Mouse (Mus musculus): ENCODE measurements around the gene Slc9a2. TPM values are rescaled to one million over a fixed set of nuclear protein-coding genes. Genes with fewer than 3 reads are reported as not detected.
"Not testable (repeated sequence)": the region's sequence is repeated elsewhere in the genome, so short reads cannot be mapped to it uniquely, and the experiment has no call there.

Slc9a2 gene
- total RNA-seq, 2 experiments from 2014 or later: not detected

DNA sequence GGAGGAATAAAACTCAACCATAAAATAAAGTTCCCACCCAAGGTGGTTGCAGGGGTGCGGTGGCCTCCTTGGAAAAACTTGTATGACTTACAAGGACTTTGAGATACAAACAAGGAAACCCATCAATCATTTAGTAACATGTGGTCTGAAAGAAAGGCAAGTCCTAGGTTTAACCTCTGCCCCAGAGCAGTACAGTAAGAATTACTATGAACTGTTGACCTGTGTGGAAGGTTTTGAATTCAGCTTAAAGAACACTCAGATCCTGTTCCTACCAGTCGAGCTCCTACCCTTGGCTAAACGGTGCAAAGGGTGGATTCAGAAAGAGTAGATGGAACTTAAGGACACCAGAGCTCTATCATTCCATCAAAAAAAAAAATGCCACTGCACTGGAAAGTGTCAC lies 16.1 kb downstream of the Slc9a2 start:
- ATAC-seq (replicated peaks; ENCODE audit: poor library complexity, severe bottlenecking): no peak

DNA sequence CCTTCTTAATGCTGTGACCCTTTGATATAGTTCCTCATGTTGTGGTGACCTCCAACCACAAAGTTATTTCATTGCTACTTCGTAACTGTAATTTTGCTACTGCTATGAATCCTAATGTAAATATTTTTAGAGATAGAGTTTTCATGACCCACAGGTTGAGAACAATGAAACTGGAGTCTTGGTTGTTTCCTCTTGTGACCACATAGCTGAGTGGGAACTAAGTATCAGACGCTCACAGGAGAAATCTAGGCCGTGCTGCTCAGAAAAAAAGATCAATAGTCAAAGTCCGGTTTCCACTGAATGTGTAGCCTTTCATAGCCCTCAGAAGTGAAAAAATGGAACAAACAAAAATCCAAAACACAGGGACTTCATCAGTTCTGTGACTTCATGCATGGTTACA lies 24.7 kb downstream of the Slc9a2 start:
- ATAC-seq (replicated peaks; ENCODE audit: poor library complexity, severe bottlenecking): peak; percentile 74

DNA sequence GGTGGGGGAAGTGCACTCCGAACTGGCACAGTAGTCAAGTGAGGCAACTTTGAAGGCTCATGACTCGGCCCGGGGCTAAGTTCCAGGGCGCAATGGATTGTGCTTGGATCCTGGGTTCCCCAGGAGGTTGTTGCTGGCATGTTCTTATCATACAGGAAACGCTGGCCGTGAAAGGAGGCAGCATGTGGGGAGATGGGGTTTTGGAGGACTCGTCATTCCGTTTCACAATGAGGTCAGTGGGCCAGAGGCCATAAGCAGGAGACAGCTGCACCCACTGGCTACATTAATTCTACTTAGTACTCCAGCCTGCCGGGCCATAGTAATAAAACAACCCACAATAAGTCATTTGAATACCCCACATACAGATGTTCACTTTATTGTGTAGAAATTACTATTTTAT lies 34.6 kb downstream of the Slc9a2 start:
- ATAC-seq (replicated peaks; ENCODE audit: poor library complexity, severe bottlenecking): peak; percentile 25; the same call in 1 of the 2 replicates

DNA sequence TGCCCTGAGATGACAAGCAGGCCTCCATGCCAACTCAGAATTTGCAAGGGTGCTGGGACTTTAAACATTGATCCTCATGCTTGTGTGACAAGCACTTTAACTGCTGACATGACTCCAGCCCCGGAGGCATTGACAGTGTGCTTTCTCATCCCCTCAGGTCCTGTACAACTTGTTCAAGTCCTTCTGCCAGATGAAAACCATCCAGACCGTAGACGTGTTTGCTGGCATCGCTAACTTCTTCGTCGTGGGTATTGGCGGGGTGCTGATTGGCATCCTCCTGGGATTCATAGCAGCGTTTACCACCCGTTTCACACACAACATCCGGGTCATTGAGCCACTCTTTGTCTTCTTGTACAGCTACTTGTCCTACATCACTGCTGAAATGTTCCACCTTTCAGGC lies 45.7 kb downstream of the Slc9a2 start:
- ATAC-seq (replicated peaks; ENCODE audit: poor library complexity, severe bottlenecking): no peak

DNA sequence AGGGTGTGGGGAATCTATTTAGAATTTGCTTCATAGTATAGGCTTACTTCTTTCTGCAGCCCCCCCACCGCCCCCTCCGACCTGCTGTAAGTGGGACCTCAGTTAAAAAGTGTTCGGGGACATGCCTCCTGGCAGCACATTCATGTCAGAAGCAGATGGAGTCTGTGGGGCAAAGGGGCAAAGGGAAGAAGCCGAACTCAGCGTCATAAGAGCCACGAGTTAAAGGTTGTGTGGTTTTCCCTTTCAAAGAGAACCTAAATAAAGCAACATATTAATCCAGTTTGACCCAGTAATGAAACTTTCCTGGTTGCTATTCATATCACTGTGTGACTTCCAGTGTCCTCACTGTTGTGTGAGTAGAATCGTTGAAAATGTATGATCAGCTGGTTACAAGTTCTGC lies 47.0 kb downstream of the Slc9a2 start:
- no peak for ATAC-seq (replicated peaks; ENCODE audit: poor library complexity, severe bottlenecking)

DNA sequence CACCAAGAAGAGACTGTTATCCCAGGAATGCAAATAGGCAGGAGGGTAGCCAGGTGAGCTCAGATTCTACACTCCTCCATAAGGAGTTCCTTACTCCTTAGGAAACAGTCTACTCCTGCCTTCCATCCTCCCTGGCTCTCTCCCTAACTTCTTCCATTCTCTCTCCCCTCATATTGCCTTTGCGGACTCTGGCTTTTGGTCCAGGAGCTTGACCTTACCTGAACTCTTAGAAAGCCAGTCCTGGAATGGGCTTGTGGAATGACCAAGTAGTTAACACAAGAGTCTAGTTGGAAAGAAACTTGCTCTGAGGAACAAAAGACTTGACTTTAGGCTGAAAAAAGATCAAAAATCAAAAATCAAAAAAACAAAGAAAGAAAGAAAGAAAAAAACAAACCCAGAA lies 48.3 kb downstream of the Slc9a2 start:
- no peak for ATAC-seq (replicated peaks; ENCODE audit: poor library complexity, severe bottlenecking)

DNA sequence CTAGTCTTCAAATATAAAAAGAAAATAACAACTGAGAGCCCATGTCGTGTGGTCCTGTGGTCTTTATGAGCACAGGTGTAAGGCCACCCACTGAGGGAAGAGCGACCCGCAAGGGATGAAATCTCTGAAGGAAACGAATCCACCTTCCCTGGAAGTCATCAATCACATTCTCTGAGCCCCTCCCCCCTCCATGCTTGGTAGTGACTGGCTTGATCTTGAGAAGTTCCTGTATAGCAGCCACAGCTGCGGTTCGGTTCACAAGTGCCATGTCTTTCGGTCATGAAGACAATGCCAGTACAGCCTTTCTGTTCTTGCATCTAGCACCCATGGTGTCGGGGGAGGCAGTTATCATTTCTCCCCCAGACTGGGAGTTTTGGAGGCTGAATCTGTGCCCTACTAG lies 57.3 kb downstream of the Slc9a2 start:
- 0 out of 2 replicates have a peak, but pooled peaks have one; percentile 12 for ATAC-seq (replicated peaks; ENCODE audit: poor library complexity, severe bottlenecking)

DNA sequence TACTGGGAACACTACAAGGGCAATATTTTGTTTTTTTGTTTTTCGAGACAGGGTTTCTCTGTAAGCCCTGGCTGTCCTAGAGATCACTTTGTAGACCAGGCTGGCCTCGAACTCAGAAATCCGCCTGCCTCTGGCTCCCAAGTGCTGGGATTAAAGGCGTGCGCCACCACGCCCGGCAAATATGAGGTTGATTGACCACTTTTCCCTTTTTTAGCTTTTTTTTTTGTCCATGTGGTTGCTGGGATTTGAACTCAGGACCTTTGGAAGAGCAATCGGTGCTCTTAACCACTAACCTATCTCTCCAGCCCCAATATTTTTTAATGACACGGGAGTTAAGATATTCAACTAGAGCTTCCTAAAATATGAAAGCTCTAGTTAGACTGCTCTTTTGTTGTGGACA lies 57.9 kb downstream of the Slc9a2 start:
- ATAC-seq (replicated peaks; ENCODE audit: poor library complexity, severe bottlenecking): not testable (repeated sequence)

DNA sequence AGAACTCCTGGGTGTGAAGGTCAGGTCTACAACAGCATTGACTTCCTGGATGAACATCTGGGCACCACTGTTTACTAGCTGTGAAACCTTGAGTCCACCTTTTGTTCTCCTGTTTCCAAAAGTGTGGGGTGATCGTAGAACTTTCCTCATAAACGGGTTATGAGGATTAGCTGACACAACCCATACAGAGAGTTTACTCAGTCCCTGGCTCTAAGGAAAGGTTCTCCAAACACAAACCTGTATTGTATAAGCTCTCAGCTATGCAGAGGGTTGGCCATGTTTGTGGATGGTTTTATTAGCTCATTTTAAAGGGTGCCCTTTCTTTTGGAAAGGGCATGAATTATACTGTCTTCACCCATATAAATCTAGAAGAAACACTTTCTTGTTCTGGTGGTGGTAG lies 60.4 kb downstream of the Slc9a2 start:
- ATAC-seq (replicated peaks; ENCODE audit: poor library complexity, severe bottlenecking): no peak

DNA sequence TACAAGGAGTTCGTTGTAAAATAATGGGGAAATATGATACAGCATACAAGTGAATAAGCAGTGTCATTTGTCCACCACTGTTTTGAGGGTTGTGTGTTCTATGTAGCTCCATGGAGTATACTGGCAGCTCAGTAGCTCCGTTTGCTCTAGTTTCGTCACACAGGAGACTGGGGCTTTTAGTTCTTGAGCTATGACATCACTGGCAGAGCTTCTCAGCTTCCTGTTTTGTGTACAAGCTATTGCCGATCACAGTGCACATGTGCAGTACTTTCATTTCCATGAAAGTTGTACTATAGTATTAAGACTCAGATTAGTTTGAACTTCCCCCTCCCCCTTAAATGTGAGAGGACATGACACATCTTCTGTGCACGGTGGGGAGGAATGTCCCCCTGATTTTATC lies 65.7 kb downstream of the Slc9a2 start:
- peak; percentile 86 for ATAC-seq (replicated peaks; ENCODE audit: poor library complexity, severe bottlenecking)

DNA sequence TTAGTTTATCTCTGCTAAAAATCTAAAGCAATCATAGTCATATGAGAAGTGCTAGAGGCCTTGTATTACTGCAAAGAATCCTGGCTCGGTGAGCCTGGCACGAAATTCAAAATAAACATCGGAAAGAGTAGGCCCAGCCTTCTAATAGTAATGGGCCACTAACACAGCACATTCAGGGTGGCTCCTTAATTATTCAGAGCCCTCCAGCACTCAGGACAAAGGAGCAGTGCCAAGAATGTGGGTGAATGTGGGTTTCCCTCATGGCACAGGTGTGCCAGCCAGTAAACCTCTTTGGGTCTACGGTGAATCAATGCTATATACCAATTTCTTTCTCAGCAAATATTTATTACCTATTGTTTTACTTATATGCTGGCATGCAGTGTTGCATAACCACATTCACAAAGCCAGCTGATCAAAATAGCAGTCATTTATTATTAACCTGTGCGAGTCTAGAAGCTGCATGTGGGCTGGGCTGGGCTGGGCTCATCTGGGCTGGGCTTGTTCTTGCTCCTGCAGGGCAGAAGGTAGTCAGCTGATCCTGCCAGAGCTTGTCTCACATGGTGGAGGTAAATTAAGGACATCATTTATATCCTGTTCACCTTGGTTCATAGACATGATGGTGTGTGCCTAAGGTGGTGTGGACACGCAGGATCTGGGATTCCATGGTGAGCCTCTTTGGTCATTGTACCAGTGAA lies 79.5 kb downstream of the Slc9a2 start:
- ATAC-seq (replicated peaks; ENCODE audit: poor library complexity, severe bottlenecking): no peak

DNA sequence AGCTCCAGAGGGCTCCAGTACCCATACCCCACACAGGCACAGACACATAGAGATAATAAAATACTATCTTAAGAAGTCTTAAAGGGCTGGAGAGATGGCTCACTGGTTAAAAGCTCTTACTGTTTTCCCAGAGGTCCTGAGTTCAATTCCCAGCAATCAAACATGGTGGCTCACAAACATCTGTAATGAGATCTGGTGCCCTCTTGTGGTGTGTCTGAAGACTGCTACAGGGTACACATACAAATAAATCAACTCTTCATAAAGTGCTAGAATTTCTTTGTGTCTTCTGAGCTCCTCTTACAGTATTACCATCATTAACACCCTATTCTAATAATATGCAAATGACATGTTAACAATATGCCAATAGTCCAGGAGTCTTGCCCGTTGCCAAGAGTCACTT lies 83.7 kb downstream of the Slc9a2 start:
- no peak for ATAC-seq (replicated peaks; ENCODE audit: poor library complexity, severe bottlenecking)

DNA sequence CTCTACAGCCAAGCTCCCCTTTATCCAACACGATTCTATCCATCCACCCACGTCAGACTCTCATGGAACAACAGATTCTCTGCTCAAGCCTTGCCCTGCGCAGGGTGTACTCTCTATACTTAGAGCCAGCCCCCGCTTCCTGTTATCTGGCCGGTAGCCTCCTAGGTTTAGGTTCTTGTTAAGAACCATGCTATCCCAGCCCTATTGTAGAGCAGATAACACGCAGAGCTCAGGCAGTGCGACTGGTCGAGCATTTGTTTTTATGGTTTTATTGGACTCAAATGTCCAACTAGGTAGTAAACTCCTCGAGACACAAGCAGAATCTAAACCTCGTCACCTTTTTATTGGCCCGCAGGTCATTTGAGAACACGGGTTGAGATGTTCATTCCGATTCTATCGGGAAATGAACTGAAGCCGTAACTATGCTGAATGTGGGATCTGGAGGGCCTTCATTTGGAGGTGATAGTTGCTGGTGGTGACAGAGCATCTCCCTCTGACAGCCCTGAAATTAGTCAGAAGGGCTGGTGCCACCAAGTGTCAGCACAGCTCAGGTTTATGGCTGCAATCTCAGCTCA lies 84.4 kb downstream of the Slc9a2 start:
- no peak for ATAC-seq (replicated peaks; ENCODE audit: poor library complexity, severe bottlenecking)

DNA sequence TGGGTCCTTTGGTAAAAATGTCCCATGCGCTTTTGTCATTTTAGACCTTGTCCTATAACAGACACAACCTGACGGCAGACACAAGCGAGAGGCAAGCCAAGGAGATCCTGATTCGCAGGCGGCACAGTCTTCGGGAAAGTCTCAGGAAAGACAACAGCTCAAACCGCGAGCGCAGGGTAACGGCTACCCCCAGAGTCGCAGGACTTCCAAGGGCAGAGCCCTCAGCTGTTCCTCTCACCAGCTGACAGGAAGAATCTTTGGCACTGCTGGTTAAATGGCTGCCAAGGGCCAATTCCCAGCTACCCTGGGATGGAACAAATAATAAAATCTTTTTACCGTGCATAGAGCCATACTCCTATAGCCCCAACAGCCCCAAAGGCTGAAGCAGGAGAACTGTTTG lies 85.1 kb downstream of the Slc9a2 start:
- no peak for ATAC-seq (replicated peaks; ENCODE audit: poor library complexity, severe bottlenecking)

DNA sequence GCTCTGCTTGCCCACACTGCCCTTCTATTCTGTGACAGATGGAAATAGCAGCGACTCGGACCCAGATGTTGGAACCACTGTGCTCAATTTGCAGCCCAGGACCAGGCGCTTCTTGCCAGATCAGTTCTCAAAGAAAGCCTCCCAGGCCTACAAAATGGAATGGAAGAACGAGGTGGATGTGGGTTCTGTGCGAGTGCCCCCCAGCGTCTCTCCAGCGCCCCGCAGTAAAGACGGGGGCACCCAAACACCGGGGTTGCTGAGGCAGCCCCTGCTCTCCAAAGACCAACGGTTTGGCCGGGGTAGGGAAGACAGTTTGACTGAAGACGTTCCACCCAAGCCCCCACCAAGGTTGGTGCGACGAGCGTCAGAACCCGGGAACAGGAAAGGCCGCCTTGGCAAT lies 87.2 kb downstream of the Slc9a2 start:
- ATAC-seq (replicated peaks; ENCODE audit: poor library complexity, severe bottlenecking): no peak

DNA sequence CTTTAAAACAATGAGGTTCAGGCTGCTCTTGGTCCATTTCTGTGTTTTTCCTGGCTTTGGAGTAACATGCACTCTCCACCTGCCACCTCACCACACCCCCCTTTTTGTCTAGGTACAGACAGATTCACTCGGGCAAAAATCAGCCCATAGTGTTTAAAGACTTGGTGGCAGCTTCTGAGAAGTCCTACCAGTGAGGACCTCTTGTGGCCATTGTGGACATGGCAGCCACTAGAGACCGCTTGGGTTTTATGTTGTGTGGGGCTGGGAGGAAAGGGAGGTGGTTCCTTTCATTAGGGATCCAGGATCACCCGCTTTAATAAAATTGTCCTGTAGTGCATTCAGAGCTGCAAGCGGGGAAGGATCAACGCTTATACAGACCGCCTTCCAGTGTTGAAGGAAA lies 88.2 kb downstream of the Slc9a2 start:
- ATAC-seq (replicated peaks; ENCODE audit: poor library complexity, severe bottlenecking): peak; percentile 87

DNA sequence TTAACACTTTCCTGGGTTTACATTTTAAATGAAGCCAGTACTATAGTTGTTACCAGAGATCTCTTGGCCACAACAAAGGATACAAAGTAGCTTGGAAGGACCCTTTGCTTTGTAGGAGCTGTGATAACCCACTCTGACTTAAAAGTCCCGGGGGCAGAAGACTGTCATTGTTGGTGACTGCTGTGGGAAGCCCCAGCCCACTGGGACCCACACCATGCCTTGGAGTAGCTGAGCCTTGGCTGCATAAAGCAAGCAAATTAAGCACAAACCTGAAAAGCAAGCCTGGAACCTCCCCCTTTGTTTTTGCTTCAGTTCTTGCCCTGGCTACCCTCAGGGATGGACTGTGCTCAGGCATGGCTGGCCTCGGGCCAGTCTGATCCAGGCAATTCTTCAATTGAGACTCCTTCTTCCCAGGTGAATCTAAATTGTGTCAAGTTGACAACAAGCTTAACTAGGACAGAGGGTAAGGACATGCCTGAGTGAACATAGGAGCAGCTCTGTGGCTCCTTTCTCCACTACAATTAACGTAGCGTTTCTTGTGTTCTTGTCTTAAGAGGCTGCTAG lies 89.0 kb downstream of the Slc9a2 start:
- ATAC-seq (replicated peaks; ENCODE audit: poor library complexity, severe bottlenecking): no peak

DNA sequence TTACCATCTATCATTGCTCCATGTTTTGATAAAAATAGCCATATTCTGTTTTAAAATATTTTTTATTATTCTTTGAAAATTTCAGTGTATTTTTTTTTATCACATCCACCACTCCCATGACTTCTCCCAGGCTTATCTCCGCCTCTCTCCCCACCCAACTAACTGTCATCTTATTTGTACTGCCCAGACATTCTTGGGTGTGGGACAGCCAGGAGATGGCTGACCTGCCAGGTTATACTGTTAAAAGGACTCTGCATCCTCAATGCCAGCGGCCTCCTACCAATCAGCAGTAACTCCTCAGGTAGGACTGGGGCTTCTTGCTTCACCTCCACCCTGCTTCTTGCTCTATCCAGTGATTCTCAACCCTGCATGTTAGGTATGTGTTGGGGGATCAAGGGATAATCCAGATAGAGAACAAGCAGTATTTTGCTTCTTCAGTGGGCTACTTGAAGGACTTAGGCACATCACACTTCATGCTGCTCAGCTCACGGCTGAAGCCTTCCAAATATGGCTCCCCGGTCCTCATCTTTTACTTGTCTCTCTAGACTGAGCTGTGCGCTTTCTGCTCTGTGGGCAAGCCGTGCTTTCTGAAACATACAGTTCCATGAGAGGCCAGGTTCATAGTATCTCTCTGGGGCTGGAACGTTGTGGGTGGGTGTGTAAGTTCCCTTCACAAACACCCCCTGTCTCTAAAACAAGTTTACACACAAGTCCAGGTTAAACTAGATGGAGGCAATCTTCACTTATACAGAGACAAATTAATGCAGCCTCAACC lies 91.0 kb downstream of the Slc9a2 start:
- no peak for ATAC-seq (replicated peaks; ENCODE audit: poor library complexity, severe bottlenecking)

DNA sequence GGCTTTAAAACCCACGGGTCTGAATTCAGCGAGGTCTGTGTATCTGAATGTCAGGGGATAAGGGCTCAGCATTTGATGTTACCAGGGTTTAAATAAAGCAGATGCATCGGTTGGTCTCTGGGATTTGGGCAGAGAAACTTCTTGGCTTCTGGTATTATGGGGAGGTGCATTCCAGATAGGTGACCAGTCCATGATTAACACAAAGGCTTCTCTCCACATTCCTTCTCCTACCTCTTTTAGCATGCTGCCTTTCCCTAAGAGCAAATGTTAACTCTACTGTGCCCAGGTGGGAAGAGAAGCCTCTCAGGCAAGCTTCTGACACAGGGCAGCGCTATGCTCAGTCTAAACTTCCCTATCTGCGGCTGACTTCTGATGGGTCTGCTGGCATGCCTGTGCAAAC lies 92.9 kb downstream of the Slc9a2 start:
- no peak for ATAC-seq (replicated peaks; ENCODE audit: poor library complexity, severe bottlenecking)

DNA sequence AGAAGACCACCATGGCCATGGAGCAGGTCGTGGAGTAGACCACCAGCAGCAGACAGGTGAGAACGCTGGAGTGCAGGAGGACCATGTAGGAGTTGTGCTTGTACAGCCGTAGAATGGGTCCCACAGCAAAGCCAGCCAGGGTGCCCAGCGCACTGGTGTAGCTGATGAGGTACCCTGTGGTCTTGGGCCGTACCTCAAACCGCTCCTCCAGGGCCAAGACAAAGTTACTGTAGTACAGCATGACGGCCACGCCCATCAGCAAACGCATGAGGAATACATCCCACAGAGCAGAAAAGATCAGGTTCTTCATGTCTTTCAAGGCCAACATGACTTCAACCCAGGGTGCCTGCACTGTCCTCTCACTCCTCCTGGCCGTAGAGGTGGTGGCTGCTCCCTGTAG lies 93.7 kb downstream of the Slc9a2 start:
- ATAC-seq (replicated peaks; ENCODE audit: poor library complexity, severe bottlenecking): no peak

DNA sequence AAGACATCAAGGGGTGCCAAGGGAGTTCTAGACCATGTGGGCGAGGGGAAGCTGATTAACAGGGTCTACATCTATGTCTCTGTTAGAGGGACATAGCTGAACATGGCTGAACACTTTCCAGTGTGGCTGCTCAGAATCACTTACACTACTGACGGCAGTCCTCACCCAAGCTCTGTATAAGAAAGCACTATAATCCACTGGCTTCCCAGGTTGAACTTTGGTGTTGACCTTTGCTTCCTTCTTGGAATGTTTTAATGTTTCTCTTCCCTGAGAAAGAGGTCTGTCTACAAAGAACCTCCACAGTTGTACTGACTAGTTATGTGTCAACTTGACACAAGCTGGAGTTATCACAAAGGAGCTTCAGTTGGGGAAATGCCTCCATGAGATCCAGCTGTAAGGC lies 95.7 kb downstream of the Slc9a2 start:
- no peak for ATAC-seq (replicated peaks; ENCODE audit: poor library complexity, severe bottlenecking)
